Mouse (Mus musculus) left cerebral cortex, adult 2 months (tissue): ENCODE results near the gene Akap7. TPM values are rescaled to one million over a fixed set of nuclear protein-coding genes. Genes with fewer than 3 reads are reported as not detected.
A peak's percentile ranks its signal among the peaks of the same experiment; 100 is the strongest.

ENCODE experiments used
- DNase-seq, 2 experiments: peaks; one replicate each; pipeline ENCODE4 v3.0.0; 2021 to 2022; ENCODE audit warnings: low spot score in 2 of 2, mixed read lengths in 1 of 2; ENCODE audit errors: extremely low spot score in 1 of 2
- H3K27ac ChIP-seq: fragments of 200-600 bp; 2 replicates; pipeline ENCODE4 v1.8.1; 2022
- H3K4me3 ChIP-seq: fragments of 200-600 bp; 2 replicates; pipeline ENCODE4 v1.8.1; 2022
- CTCF ChIP-seq: fragments of 200-600 bp; IDR thresholded peaks from 2 replicates; pipeline ENCODE4 v1.8.1; 2022; ENCODE audit warnings: antibody characterized with exemption, mild to moderate bottlenecking, moderate library complexity
- intact Hi-C: fragments of 180-260 bp; cut with DNase I; formaldehyde crosslinking; loops from one replicate; pipeline ENCODE4 v1.15.1; 2025
- long read RNA-seq, 2 experiments: library from polyadenylated mRNA; stranded (forward); transcript quantifications; one replicate each; pipeline ENCODE4 v2.0.0; 2021; ENCODE audit warnings: borderline mapping rate in 2 of 2
- total RNA-seq, 2 experiments: library from RNA; stranded (reverse); gene quantifications; 2 replicates each; pipeline ENCODE4 v1.2.3; 2021

The Akap7 gene
- total RNA-seq = 10 to 100 TPM; 65.5 to 68.1 TPM
- long read RNA-seq, experiment 1, transcript Akap7-203 (2 exons, 2,321 nt) = major isoform, 23 of 28 reads
- long read RNA-seq, experiment 1, partial matches to known transcripts = 0 of 28 reads
- long read RNA-seq, experiment 1, other reads (novel, unspliced or antisense) = 5 of 28 reads
- long read RNA-seq, experiment 2, transcript Akap7-203 (2 exons, 2,321 nt) = major isoform, 10 of 15 reads
- long read RNA-seq, experiment 2, partial matches to known transcripts = 0 of 15 reads
- long read RNA-seq, experiment 2, other reads (novel, unspliced or antisense) = 5 of 15 reads

- intact Hi-C loops = no loop called here
- DNase-seq = no peak
- no peak within 1 kb of the TSS for H3K27ac ChIP-seq
- no peak for TF ChIP-seq CTCF
- H3K4me3 ChIP-seq = no peak within 1 kb of the TSS
Measured at GRCm38 (mm10) chr10:25307770-25308169, at the start of gene Akap7. Gene Akap7, minus strand, starts transcription at chr10:25307870.

DNA sequence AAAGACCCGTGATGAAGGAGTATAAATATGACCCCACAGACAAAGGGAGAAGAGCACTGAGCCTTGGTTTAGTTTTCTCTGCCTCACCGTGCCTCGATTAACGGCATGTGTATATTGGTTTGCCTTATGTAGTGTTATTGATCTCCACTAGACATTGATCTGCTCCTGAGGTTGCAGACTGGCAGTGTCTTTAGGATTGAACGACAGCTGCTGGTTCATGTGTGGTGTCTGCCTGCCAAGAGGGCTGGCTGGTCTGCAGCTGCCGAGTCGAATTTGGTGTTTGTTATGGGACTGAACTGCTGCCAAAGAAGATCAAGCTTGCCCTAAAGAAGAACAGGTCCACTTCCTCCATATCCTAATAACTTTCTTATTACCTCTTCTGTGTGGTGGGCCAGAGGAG, 46.7 kb upstream of the Akap7 start:
- no peak for TF ChIP-seq CTCF
- H3K4me3 ChIP-seq = no peak overlapping the region
- DNase-seq = no peak
- no peak overlapping the region for H3K27ac ChIP-seq
- intact Hi-C loops = no loop called here

DNA sequence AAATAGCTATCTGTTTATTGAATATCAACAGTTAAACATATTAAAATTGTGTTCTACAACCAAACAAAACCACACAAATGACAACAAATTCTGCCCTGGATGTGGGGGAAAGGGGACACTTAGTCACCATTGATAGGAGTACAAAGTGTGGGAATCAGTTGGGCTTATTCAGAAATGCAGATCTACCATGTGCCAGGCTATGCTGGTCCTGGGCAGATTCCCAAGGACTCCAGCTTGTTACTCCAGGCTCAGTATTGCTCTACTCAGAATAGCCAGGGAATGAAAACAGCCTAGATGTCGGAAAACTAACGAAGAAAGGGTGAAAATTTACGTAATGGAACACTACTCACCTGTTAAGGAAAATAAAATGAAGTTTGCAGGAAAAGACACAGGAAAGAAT, 46.3 kb upstream of the Akap7 start:
- intact Hi-C loops = no loop called here
- Histone ChIP-seq H3K27ac (no peak overlapping the region), H3K4me3 (no peak overlapping the region)
- no peak for TF ChIP-seq CTCF
- DNase-seq = no peak

GRCm38 (mm10) chr10:25342801-25343200, 35.1 kb upstream of the Akap7 start:
- Histone ChIP-seq H3K27ac (no peak overlapping the region), H3K4me3 (no peak overlapping the region)
- TF ChIP-seq CTCF = no peak
- no peak for DNase-seq
- intact Hi-C loops = no loop called here

DNA sequence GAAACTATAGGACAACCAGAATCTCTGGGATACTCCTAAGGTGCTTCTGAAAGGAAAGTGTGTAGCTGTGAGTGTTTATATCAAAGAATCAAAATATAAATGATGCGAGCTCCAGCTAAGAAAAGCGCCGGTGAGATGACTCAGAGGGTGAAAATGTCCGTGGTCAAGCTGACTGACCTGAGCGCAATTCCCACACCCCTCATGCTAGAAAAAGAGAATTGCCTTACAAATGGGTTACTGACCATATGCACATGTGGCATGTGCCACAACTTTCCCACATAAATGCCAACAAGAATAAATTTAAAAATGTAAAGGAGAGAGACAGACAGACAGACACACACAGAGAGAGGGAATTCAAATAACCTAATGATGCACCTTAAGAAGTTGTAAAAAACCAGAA, 33.0 kb upstream of the Akap7 start:
- H3K27ac ChIP-seq = no peak overlapping the region
- intact Hi-C loops = no loop called here
- DNase-seq = no peak
- no peak for TF ChIP-seq CTCF
- H3K4me3 ChIP-seq = no peak overlapping the region

DNA sequence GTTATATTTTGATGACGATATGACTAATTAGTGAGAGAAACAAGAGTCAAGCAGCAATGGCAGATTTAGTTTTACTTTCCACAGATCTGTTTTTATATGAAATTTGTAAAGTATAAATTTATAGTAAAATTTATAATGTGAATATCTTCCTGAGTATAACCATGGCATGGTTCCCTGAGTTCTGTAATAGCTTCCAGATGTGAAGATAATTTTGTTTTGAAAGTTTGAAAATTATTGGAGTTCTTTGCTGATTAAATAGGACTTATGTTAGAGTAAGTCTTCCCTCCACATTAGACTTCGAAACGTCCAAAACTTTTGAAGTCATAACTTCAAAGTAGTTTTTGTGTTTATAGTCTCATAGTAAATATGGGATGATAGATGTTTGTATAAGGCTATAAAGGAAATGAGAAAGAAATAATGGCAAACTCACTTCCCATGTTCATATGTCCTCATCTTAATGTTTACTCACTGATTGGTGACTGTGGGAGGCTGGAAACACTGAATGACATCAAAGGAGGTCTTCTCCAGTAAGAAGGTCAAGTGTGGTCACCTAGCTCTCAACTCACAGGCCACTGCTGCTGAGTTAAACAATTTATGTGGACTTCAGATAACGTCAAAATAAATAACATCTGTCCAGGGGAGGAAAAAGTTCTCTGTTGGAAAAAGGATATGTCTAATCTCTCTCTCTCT, 25.9 kb upstream of the Akap7 start:
- Histone ChIP-seq H3K4me3 (no peak overlapping the region), H3K27ac (no peak overlapping the region)
- DNase-seq = no peak
- no peak for TF ChIP-seq CTCF
- intact Hi-C loops = no loop called here

DNA sequence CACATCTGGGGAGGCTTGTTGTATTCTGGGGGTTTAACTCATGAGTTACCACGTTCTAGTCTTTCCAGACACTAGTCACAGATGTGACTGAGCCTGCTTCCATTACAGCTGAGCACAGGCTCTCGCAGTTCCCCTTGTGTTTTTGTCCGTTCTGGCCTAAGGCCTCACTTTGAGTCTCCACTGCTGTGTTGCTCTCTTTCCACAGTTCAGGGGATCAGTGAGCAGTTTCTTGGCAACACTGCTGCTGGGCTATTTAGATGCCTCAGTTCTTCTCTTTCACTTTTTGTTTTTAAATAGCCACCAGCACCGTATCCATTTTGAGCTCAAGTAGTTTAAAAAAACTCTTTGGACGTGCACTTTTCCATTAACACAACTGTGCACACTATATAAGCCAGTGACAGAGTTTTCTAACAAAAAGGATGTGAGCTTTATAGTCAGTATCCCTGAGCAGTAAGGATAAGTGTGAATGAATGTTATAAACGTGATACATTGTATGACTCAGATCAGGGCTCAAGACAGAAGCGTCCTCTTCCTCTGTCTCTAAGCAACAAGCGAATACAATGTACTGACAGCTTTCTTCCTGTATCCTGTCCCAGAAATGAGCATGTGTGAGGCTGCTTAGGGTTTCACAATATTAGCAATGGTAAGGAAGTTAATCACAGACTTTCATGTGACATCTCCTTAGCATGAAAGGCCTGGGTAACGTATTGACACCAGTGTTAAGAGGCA, 23.8 kb upstream of the Akap7 start:
- intact Hi-C loops = loop anchor here (2.0 kb wide), 1 partner anchor 35 kb away; no protein-coding TSS in a partner anchor
- no peak for DNase-seq
- TF ChIP-seq CTCF = no peak
- H3K4me3 ChIP-seq = no peak overlapping the region
- H3K27ac ChIP-seq = 0 out of 2 replicates have a peak overlapping the region, but pooled peaks have one; percentile 47

DNA sequence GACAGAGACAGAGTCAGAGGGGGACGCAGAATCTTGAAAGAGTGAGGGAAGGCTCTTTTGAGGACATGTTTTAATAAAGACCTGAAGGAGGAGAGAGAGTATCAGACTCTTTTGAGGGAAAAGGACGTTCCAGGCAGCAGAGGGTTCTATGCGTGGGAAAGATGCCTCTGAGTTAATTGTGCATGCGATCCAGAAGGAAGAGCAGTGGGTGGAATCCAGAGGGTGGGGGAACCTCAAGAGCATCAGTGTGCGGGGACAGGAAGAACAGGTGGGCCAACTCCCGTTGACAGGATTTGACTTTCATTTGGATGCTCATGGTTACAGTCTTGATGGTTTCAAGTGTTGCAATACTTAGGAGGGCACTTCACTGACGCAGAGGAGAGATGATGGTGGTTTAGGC, 22.4 kb upstream of the Akap7 start:
- TF ChIP-seq CTCF = no peak
- Histone ChIP-seq H3K4me3 (no peak overlapping the region), H3K27ac (no peak overlapping the region)
- intact Hi-C loops = loop anchor here (2.0 kb wide), 1 partner anchor 33 kb away; no protein-coding TSS in a partner anchor
- no peak for DNase-seq

DNA sequence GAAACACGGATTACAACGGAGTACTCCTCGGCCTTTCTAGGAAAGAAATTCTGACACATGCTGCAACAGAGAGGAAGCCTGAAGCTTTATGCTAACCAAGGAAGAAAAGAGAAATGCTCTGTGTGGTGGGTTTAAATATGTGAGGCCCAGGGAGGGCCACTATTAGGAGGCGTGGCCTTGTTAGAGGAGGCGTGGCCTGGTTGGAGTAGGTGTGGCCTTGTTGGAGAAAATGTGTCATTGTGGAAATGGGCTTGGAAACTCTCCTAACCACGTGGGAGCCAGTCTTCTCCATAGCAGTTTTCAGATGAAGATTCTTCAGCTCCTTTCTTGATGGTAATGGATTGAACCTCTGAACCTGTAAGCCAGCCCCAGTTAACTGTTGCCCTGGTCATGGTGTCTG, 19.8 kb upstream of the Akap7 start:
- Histone ChIP-seq H3K27ac (no peak overlapping the region), H3K4me3 (no peak overlapping the region)
- no peak for TF ChIP-seq CTCF
- DNase-seq = no peak
- intact Hi-C loops = no loop called here

GRCm38 (mm10) chr10:25325690-25326089, 18.0 kb upstream of the Akap7 start:
- H3K27ac ChIP-seq = no peak overlapping the region
- no peak overlapping the region for H3K4me3 ChIP-seq
- intact Hi-C loops = no loop called here
- TF ChIP-seq CTCF = no peak
- no peak for DNase-seq

DNA sequence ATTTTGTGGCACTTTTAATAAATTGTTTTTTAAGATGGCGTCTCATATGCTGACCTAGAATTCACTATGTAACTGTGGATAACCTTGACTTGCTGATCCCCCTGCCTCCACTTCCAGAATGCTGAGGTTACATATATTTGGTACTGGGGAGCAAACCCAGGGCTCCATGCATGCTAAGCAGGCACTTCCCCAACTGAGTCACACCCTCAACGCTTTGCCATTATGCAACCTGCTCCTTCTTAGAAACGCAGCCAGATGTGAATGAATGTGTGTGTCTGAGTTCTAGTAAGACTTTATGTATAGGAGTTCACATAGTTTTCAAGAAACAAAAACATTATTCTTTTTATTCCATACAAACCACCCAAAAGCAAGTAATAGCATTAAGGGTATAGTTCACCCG, 13.5 kb upstream of the Akap7 start:
- no peak overlapping the region for H3K4me3 ChIP-seq
- TF ChIP-seq CTCF = no peak
- intact Hi-C loops = no loop called here
- no peak overlapping the region for H3K27ac ChIP-seq
- DNase-seq = no peak

- no peak for TF ChIP-seq CTCF
- intact Hi-C loops = no loop called here
- Histone ChIP-seq H3K4me3 (no peak overlapping the region), H3K27ac (no peak overlapping the region)
- DNase-seq = no peak
Measured at GRCm38 (mm10) chr10:25319531-25319930, 11.9 kb upstream of the Akap7 start.
